Mouse (Mus musculus) mammary gland, adult 2 months (tissue): ENCODE measurements around the gene Hpdl. TPM values are rescaled to one million over a fixed set of nuclear protein-coding genes. Genes with fewer than 3 reads are reported as not detected.

Experiments
- polyA plus RNA-seq: library from polyadenylated mRNA; depleted of rRNA; stranded (reverse); fragments of >200 nt; gene quantifications from 2 replicates; pipeline ENCODE4 v1.2.3, GENCODE M21; 2012; ENCODE audit warnings: low replicate concordance; rRNA removed

The Hpdl gene
- polyA plus RNA-seq: 2.0 and 2.8 TPM in 2 replicates

GRCm38 (mm10) chr4:116821694-116822016 lies at the start of gene Hpdl:
Hpdl (minus strand) TSS chr4:116821707.

GRCm38 (mm10) chr4:116807197-116808129 lies 14.0 kb downstream of the Hpdl start, which contains the start of the genes Toe1 and Mutyh:
Toe1 (minus strand) TSS chr4:116807640.
Mutyh (plus strand) TSS chr4:116807723.

Other genes starting within 250 kb of the Hpdl start
- gene Ccdc17, start 225.1 kb downstream of the Hpdl start, polyA plus RNA-seq: 8.1 and 13.0 TPM in 2 replicates
- 1.8 and 2.9 TPM in 2 replicates for gene Nasp, start 193.8 kb downstream of the Hpdl start, polyA plus RNA-seq
- 558 and 588 TPM in 2 replicates for gene Akr1a1, start 170.0 kb downstream of the Hpdl start, polyA plus RNA-seq
- 46.5 and 208 TPM in 2 replicates for gene Prdx1, start 136.2 kb downstream of the Hpdl start, polyA plus RNA-seq
- 12.9 and 28.5 TPM in 2 replicates for gene Mmachc, start 113.3 kb downstream of the Hpdl start, polyA plus RNA-seq
- 25.2 and 47.6 TPM in 2 replicates for gene Ccdc163, start 113.2 kb downstream of the Hpdl start, polyA plus RNA-seq
- gene Tesk2, start 100.8 kb downstream of the Hpdl start, polyA plus RNA-seq: 3.0 and 3.9 TPM in 2 replicates
- 20.0 and 22.5 TPM in 2 replicates for gene Toe1, start 14.1 kb downstream of the Hpdl start, polyA plus RNA-seq
- gene Mutyh, start 14.0 kb downstream of the Hpdl start, polyA plus RNA-seq: 7.7 and 12.2 TPM in 2 replicates
- 0.35 and 0.76 TPM in 2 replicates for gene Zswim5, start 55.7 kb upstream of the Hpdl start, polyA plus RNA-seq
- 59.4 and 86.6 TPM in 2 replicates for gene Urod, start 172.7 kb upstream of the Hpdl start, polyA plus RNA-seq
- 58.6 and 76.9 TPM in 2 replicates for gene Hectd3, start 173.6 kb upstream of the Hpdl start, polyA plus RNA-seq
- gene Eif2b3, start 197.7 kb upstream of the Hpdl start, polyA plus RNA-seq: 4.5 and 12.2 TPM in 2 replicates